Mouse (Mus musculus): ENCODE measurements around the gene Vsir.

GRCm38 (mm10) chr10:60299636-60300035 lies 47.0 kb upstream of the Vsir start:
- TF ChIP-seq EP300 (IDR thresholded peaks at IDR 0.05; ENCODE audit: insufficient read depth, low read depth, low read length) (no peak), POLR2A (IDR thresholded peaks at IDR 0.05; ENCODE audit: insufficient read depth, low read depth, low read length) (no peak), CTCF (IDR thresholded peaks at IDR 0.05) (no peak)
